Mouse (Mus musculus) brain, embryonic 14.5 days (tissue): ENCODE measurements at regions not wholly inside any gene's neighbourhood (a gene's known extent, or its start where the extent isn't known, plus 50 kb on each side); places are given as distances from the start of the nearest gene placed in this dataset.

Source experiments
- DNase-seq: peaks from one replicate; pipeline ENCODE4 v3.0.0-alpha.2; 2011; ENCODE audit warnings: low read depth
- CTCF ChIP-seq: fragments of 200-500 bp; IDR thresholded peaks from 2 replicates; pipeline ENCODE4 v1.5.1; 2012; ENCODE audit warnings: inconsistent platforms, mild to moderate bottlenecking, moderate library complexity, borderline replicate concordance; ENCODE audit not compliant: insufficient read depth, insufficient read length; ENCODE audit errors: extremely low read depth
- POLR2A ChIP-seq: fragments of 200-500 bp; IDR thresholded peaks from 2 replicates; pipeline ENCODE4 v1.6.1; 2012; ENCODE audit warnings: mild to moderate bottlenecking, inconsistent platforms, borderline replicate concordance; ENCODE audit not compliant: poor library complexity, insufficient read depth, insufficient read length, severe bottlenecking; ENCODE audit errors: extremely low read depth

GRCm38 (mm10) chr4:67899109-67899508 lies 1055.1 kb downstream of the Brinp1 start:
- DNase-seq: no peak
- TF ChIP-seq POLR2A: no peak
- TF ChIP-seq CTCF: no peak

- TF ChIP-seq CTCF: no peak
- no peak for TF ChIP-seq POLR2A
- no peak for DNase-seq
These were observed 1062.1 kb downstream of the Brinp1 start for GRCm38 (mm10) chr4:67891946-67892575.

GRCm38 (mm10) chr4:67887954-67888353 lies 1060.6 kb downstream of the Tlr4 start:
- no peak for DNase-seq
- no peak for TF ChIP-seq POLR2A
- TF ChIP-seq CTCF: no peak

GRCm38 (mm10) chr4:67885204-67885603 lies 1057.8 kb downstream of the Tlr4 start:
- TF ChIP-seq POLR2A (no peak), CTCF (no peak)
- DNase-seq: peak; percentile 45

GRCm38 (mm10) chr4:67862218-67862617 lies 1034.8 kb downstream of the Tlr4 start:
- TF ChIP-seq POLR2A (no peak), CTCF (no peak)
- DNase-seq: no peak

GRCm38 (mm10) chr4:67861801-67862200 lies 1034.4 kb downstream of the Tlr4 start:
- no peak for TF ChIP-seq CTCF
- no peak for TF ChIP-seq POLR2A
- DNase-seq: no peak

- DNase-seq: no peak
- TF ChIP-seq CTCF (no peak), POLR2A (no peak)
These were observed 1025.6 kb downstream of the Tlr4 start for GRCm38 (mm10) chr4:67853001-67853400.

GRCm38 (mm10) chr4:67833397-67833796 lies 1006.0 kb downstream of the Tlr4 start:
- TF ChIP-seq CTCF: no peak
- no peak for TF ChIP-seq POLR2A
- DNase-seq: peak; percentile 12

- no peak for DNase-seq
These were observed 998.1 kb downstream of the Tlr4 start for GRCm38 (mm10) chr4:67825484-67825883.

GRCm38 (mm10) chr4:67796050-67796449 lies 968.7 kb downstream of the Tlr4 start:
- TF ChIP-seq POLR2A (no peak), CTCF (no peak)
- peak; percentile 68 for DNase-seq

More at GRCm38 (mm10) chr4:67825484-67825883, 998.1 kb downstream of the Tlr4 start:
- TF ChIP-seq CTCF (no peak), POLR2A (no peak)
